4 mouse cellular contexts compared by ENCODE assay signal in genomic region chr5:115278785-115279184, GRCm38 (mm10).
"Had no signal": no experiment of that assay in that cellular context is flagged by ENCODE, and none has a peak within 500 bp of the region (broad histone marks: within the 10 kb centered on the region; RNA-seq: fewer than 3 reads in every experiment).

No protein-coding gene starts in this region.

- H3K27ac ChIP-seq: neural tube, embryonic 12.5 days had no signal

- H3K9me3 ChIP-seq: liver, embryonic 13.5 days; midbrain, embryonic 12.5 days; neural tube, embryonic 12.5 days; stomach, embryonic 15.5 days had no signal

- H3K27me3 ChIP-seq: liver, embryonic 13.5 days; midbrain, embryonic 12.5 days; neural tube, embryonic 12.5 days; stomach, embryonic 15.5 days had no signal
